Mouse (Mus musculus) heart, embryonic 15.5 days (tissue): Measurements from ENCODE around the gene Dcst1. TPM values are rescaled to one million over a fixed set of nuclear protein-coding genes. Genes with fewer than 3 reads are reported as not detected.

Experiments used
- polyA plus RNA-seq: library from polyadenylated mRNA; unstranded; fragments of >200 nt; fragmentation: Nextera tagmentation; extraction: Ambion mirVana; gene quantifications from 2 replicates; pipeline ENCODE4 v1.2.1, GENCODE M21; 2015

Gene Dcst1
- polyA plus RNA-seq, 1 experiment from 2014 or later = 0.06 TPM

Other genes starting within 250 kb of the Dcst1 start
- 0.09 and 0.61 TPM in 2 replicates for gene Pklr, start 229.1 kb downstream of the Dcst1 start, polyA plus RNA-seq
- 0.52 and 1.1 TPM in 2 replicates for gene Hcn3, start 205.1 kb downstream of the Dcst1 start, polyA plus RNA-seq
- gene Clk2, start 200.5 kb downstream of the Dcst1 start, polyA plus RNA-seq = 14.2 and 20.1 TPM in 2 replicates
- gene Scamp3, start 187.8 kb downstream of the Dcst1 start, polyA plus RNA-seq = 70.9 and 92.8 TPM in 2 replicates
- 10.5 and 19.2 TPM in 2 replicates for gene Fam189b, start 182.1 kb downstream of the Dcst1 start, polyA plus RNA-seq
- gene Gba, start 162.3 kb downstream of the Dcst1 start, polyA plus RNA-seq = 27.3 and 34.7 TPM in 2 replicates
- gene Thbs3, start 150.1 kb downstream of the Dcst1 start, polyA plus RNA-seq = 17.5 and 31.4 TPM in 2 replicates
- gene Mtx1, start 138.2 kb downstream of the Dcst1 start, polyA plus RNA-seq = 106 and 119 TPM in 2 replicates
- gene Muc1, start 136.2 kb downstream of the Dcst1 start, polyA plus RNA-seq = 1.6 and 7.0 TPM in 2 replicates
- gene Krtcap2, start 119.3 kb downstream of the Dcst1 start, polyA plus RNA-seq = 189 and 207 TPM in 2 replicates
- 0.79 and 2.2 TPM in 2 replicates for gene Trim46, start 118.9 kb downstream of the Dcst1 start, polyA plus RNA-seq
- gene Dpm3, start 105.9 kb downstream of the Dcst1 start, polyA plus RNA-seq = 88.4 and 88.7 TPM in 2 replicates
- 44.5 and 49.5 TPM in 2 replicates for gene Slc50a1, start 94.7 kb downstream of the Dcst1 start, polyA plus RNA-seq
- gene Efna1, start 84.1 kb downstream of the Dcst1 start, polyA plus RNA-seq = 35.0 and 39.9 TPM in 2 replicates
- 0.73 and 2.7 TPM in 2 replicates for gene Efna3, start 42.3 kb downstream of the Dcst1 start, polyA plus RNA-seq
- gene Efna4, start 27.2 kb downstream of the Dcst1 start, polyA plus RNA-seq = 6.0 and 8.1 TPM in 2 replicates
- gene Adam15, start 15.3 kb downstream of the Dcst1 start, polyA plus RNA-seq = 59.8 and 71.2 TPM in 2 replicates
- gene Dcst2, start 3.3 kb downstream of the Dcst1 start, polyA plus RNA-seq = not detected in 2 replicates
- 2.3 and 3.0 TPM in 2 replicates for gene Zbtb7b, start 29.5 kb upstream of the Dcst1 start, polyA plus RNA-seq
- gene Lenep, start 37.5 kb upstream of the Dcst1 start, polyA plus RNA-seq = 1.7 TPM in 1 of 2 replicates, not detected in the other
- gene Flad1, start 46.6 kb upstream of the Dcst1 start, polyA plus RNA-seq = 34.0 and 35.1 TPM in 2 replicates
- 266 and 291 TPM in 2 replicates for gene Cks1b, start 53.1 kb upstream of the Dcst1 start, polyA plus RNA-seq
- gene Shc1, start 53.2 kb upstream of the Dcst1 start, polyA plus RNA-seq = 60.6 and 79.9 TPM in 2 replicates
- gene Pygo2, start 65.0 kb upstream of the Dcst1 start, polyA plus RNA-seq = 21.1 and 28.1 TPM in 2 replicates
- gene Pbxip1, start 71.5 kb upstream of the Dcst1 start, polyA plus RNA-seq = 62.4 and 64.7 TPM in 2 replicates
- gene Pmvk, start 89.3 kb upstream of the Dcst1 start, polyA plus RNA-seq = 47.2 and 52.1 TPM in 2 replicates
- 2.6 and 4.7 TPM in 2 replicates for gene Kcnn3, start 154.9 kb upstream of the Dcst1 start, polyA plus RNA-seq